Mouse (Mus musculus) forebrain, embryonic 10.5 days (tissue): ENCODE results near the gene Samd4b. TPM values are rescaled to one million over a fixed set of nuclear protein-coding genes. Genes with fewer than 3 reads are reported as not detected.

ENCODE experiments used
- DNase-seq: peaks from one replicate; pipeline ENCODE4 v3.0.0-alpha.2; 2017; ENCODE audit warnings: low spot score; ENCODE audit errors: extremely low spot score
- H3K27ac ChIP-seq: fragments of 300-500 bp; sonication (generic); 2 replicates; pipeline ENCODE4 v1.5.1; 2016; ENCODE audit warnings: mild to moderate bottlenecking
- H3K27me3 ChIP-seq: fragments of 300-500 bp; sonication (generic); 2 replicates; pipeline ENCODE4 v1.6.1; 2016; ENCODE audit warnings: mild to moderate bottlenecking; ENCODE audit not compliant: poor library complexity, severe bottlenecking
- H3K36me3 ChIP-seq: fragments of 300-500 bp; sonication (generic); replicated peaks from 2 replicates; pipeline ENCODE4 v1.6.1; 2016; ENCODE audit warnings: mild to moderate bottlenecking, moderate library complexity
- H3K4me1 ChIP-seq: fragments of 300-500 bp; sonication (generic); 2 replicates; pipeline ENCODE4 v1.6.1; 2016
- H3K4me3 ChIP-seq: fragments of 300-500 bp; sonication (generic); 2 replicates; pipeline ENCODE4 v1.5.1; 2016; ENCODE audit warnings: mild to moderate bottlenecking, moderate library complexity
- H3K9me3 ChIP-seq: fragments of 300-500 bp; sonication (generic); 2 replicates; pipeline ENCODE4 v1.6.1; 2016; ENCODE audit warnings: mild to moderate bottlenecking, moderate library complexity
- WGBS: fragments of 180-500 bp; shearing (Covaris S2); methylation state at CpG from one replicate; pipeline ENCODE4 v1.1.7; 2016; 5-methylcytosine and 5-hydroxymethylcytosine counted together
- polyA plus RNA-seq: library from polyadenylated mRNA; unstranded; fragments of >200 nt; fragmentation: Nextera tagmentation; extraction: Ambion mirVana; gene quantifications from 2 replicates; pipeline ENCODE4 v1.2.1, GENCODE M21; 2016

The Samd4b gene
- polyA plus RNA-seq, 1 experiment from 2014 or later = 29.9 TPM

- Histone ChIP-seq H3K9me3 (no peaks in the 10 kb centered on the region), H3K36me3 (no peaks in the 10 kb centered on the region), H3K4me3 (no peak overlapping the region), H3K27me3 (peaks cover 8% of the 10 kb centered on the region), H3K27ac (no peak overlapping the region), H3K4me1 (peaks cover 13% of the 10 kb centered on the region)
- no peak for DNase-seq
- WGBS = 89% methylated on average over 14 of the region's 14 CpGs
Measured at GRCm38 (mm10) chr7:28441776-28442485, 156.0 kb downstream of the Samd4b start.

GRCm38 (mm10) chr7:28440739-28441138 is 157.2 kb downstream of the Samd4b start:
- no peak for DNase-seq
- peak overlapping the region; percentile 17; the same call in 1 of the 2 replicates for H3K27ac ChIP-seq
- H3K4me1 ChIP-seq = peaks cover 11% of the 10 kb centered on the region
- peaks cover 4% of the 10 kb centered on the region for H3K27me3 ChIP-seq
- H3K9me3 ChIP-seq = no peaks in the 10 kb centered on the region
- 67% methylated on average over 2 of the region's 2 CpGs for WGBS
- H3K36me3 ChIP-seq = no peaks in the 10 kb centered on the region
- H3K4me3 ChIP-seq = no peak overlapping the region

- no peak overlapping the region for H3K27ac ChIP-seq
- WGBS = 85% methylated on average over 2 of the region's 2 CpGs
Measured at GRCm38 (mm10) chr7:28438771-28439170, 159.2 kb downstream of the Samd4b start.

GRCm38 (mm10) chr7:28437964-28438363 is 160.0 kb downstream of the Samd4b start:
- Histone ChIP-seq H3K27ac (no peak overlapping the region), H3K36me3 (peaks cover 12% of the 10 kb centered on the region), H3K9me3 (no peaks in the 10 kb centered on the region), H3K4me3 (no peak overlapping the region), H3K4me1 (peaks cover 38% of the 10 kb centered on the region), H3K27me3 (no peaks in the 10 kb centered on the region)
- DNase-seq = no peak

More at GRCm38 (mm10) chr7:28438771-28439170, 159.2 kb downstream of the Samd4b start:
- no peak overlapping the region for H3K4me3 ChIP-seq
- H3K36me3 ChIP-seq = peaks cover 5% of the 10 kb centered on the region
- H3K27me3 ChIP-seq = no peaks in the 10 kb centered on the region
- no peaks in the 10 kb centered on the region for H3K9me3 ChIP-seq
- H3K4me1 ChIP-seq = peaks cover 30% of the 10 kb centered on the region
- DNase-seq = no peak

GRCm38 (mm10) chr7:28436932-28437570 is 160.9 kb downstream of the Samd4b start, which contains the start of gene Gmfg:
Gene Gmfg (plus strand): TSS chr7:28437447.
- DNase-seq = peak; percentile 80
- Histone ChIP-seq H3K4me3 (peak within 1 kb of the TSS; percentile 93), H3K36me3 (peaks cover 21% of the 10 kb centered on the region), H3K9me3 (no peaks in the 10 kb centered on the region), H3K27ac (peak within 1 kb of the TSS; percentile 91), H3K27me3 (no peaks in the 10 kb centered on the region), H3K4me1 (peaks cover 42% of the 10 kb centered on the region)
- WGBS = 2% methylated on average over 16 of the region's 16 CpGs

GRCm38 (mm10) chr7:28436271-28436904 is 161.6 kb downstream of the Samd4b start:
- H3K27me3 ChIP-seq = no peaks in the 10 kb centered on the region
- DNase-seq = peak; percentile 99
- H3K4me3 ChIP-seq = peak overlapping the region; percentile 93
- H3K4me1 ChIP-seq = peaks cover 42% of the 10 kb centered on the region
- peaks cover 28% of the 10 kb centered on the region for H3K36me3 ChIP-seq
- H3K27ac ChIP-seq = peak overlapping the region; percentile 91
- WGBS = under 1% methylated on average over 52 of the region's 64 CpGs
- H3K9me3 ChIP-seq = no peaks in the 10 kb centered on the region

- Histone ChIP-seq H3K4me1 (peaks cover 42% of the 10 kb centered on the region), H3K27me3 (no peaks in the 10 kb centered on the region), H3K27ac (peak overlapping the region; percentile 91), H3K36me3 (peaks cover 34% of the 10 kb centered on the region), H3K4me3 (peak overlapping the region; percentile 93), H3K9me3 (no peaks in the 10 kb centered on the region)
- 5% methylated on average over 65 of the region's 70 CpGs for WGBS
- DNase-seq = peak; percentile 38
Measured at GRCm38 (mm10) chr7:28435660-28436259, 162.2 kb downstream of the Samd4b start.

GRCm38 (mm10) chr7:28432252-28432651 is 165.7 kb downstream of the Samd4b start:
- DNase-seq = no peak
- Histone ChIP-seq H3K27me3 (no peaks in the 10 kb centered on the region), H3K4me1 (peaks cover 38% of the 10 kb centered on the region), H3K36me3 (peaks cover 63% of the 10 kb centered on the region), H3K9me3 (no peaks in the 10 kb centered on the region), H3K4me3 (no peak overlapping the region), H3K27ac (no peak overlapping the region)
- 95% methylated on average over 2 of the region's 2 CpGs for WGBS

GRCm38 (mm10) chr7:28430512-28430911 is 167.4 kb downstream of the Samd4b start:
- 89% methylated on average over 1 of the region's 1 CpGs for WGBS
- Histone ChIP-seq H3K4me1 (peaks cover 29% of the 10 kb centered on the region), H3K27me3 (no peaks in the 10 kb centered on the region), H3K36me3 (peaks cover 75% of the 10 kb centered on the region), H3K27ac (no peak overlapping the region), H3K9me3 (no peaks in the 10 kb centered on the region), H3K4me3 (no peak overlapping the region)
- DNase-seq = no peak

- H3K27me3 ChIP-seq = no peaks in the 10 kb centered on the region
- peaks cover 3% of the 10 kb centered on the region; the same call in 1 of the 2 replicates for H3K4me1 ChIP-seq
- no peaks in the 10 kb centered on the region for H3K9me3 ChIP-seq
- H3K36me3 ChIP-seq = peaks cover 84% of the 10 kb centered on the region
- H3K4me3 ChIP-seq = no peak overlapping the region
- no peak overlapping the region for H3K27ac ChIP-seq
- no peak for DNase-seq
Measured at GRCm38 (mm10) chr7:28427738-28428137, 170.2 kb downstream of the Samd4b start.

GRCm38 (mm10) chr7:28423018-28423417 is 174.9 kb downstream of the Samd4b start:
- H3K36me3 ChIP-seq = peaks cover 90% of the 10 kb centered on the region
- WGBS = 95% methylated on average over 1 of the region's 1 CpGs

GRCm38 (mm10) chr7:28419416-28419815 is 178.5 kb downstream of the Samd4b start:
- Histone ChIP-seq H3K4me3 (no peak overlapping the region), H3K36me3 (peaks cover 100% of the 10 kb centered on the region), H3K27me3 (no peaks in the 10 kb centered on the region), H3K27ac (no peak overlapping the region), H3K4me1 (no peaks in the 10 kb centered on the region), H3K9me3 (no peaks in the 10 kb centered on the region)
- 97% methylated on average over 2 of the region's 2 CpGs for WGBS
- no peak for DNase-seq

More at GRCm38 (mm10) chr7:28423018-28423417, 174.9 kb downstream of the Samd4b start:
- no peaks in the 10 kb centered on the region for H3K27me3 ChIP-seq
- H3K4me3 ChIP-seq = no peak overlapping the region
- H3K27ac ChIP-seq = no peak overlapping the region
- no peaks in the 10 kb centered on the region for H3K4me1 ChIP-seq
- no peaks in the 10 kb centered on the region for H3K9me3 ChIP-seq
- no peak for DNase-seq
